ENCODE assay signal across 17 mouse cellular contexts in genomic region chr5:9135588-9135987, GRCm38 (mm10).
"Had no signal": no experiment of that assay in that cellular context is flagged by ENCODE, and none has a peak within 500 bp of the region (broad histone marks: within the 10 kb centered on the region; RNA-seq: fewer than 3 reads in every experiment).

No protein-coding gene starts in this region.

- H3K27me3 ChIP-seq: liver, embryonic 12.5 days; midbrain, embryonic 12.5 days; neural tube, embryonic 13.5 days; neural tube, embryonic 15.5 days had no signal

- H3K4me3 ChIP-seq: liver, embryonic 12.5 days; midbrain, embryonic 10.5 days; midbrain, embryonic 12.5 days; myocyte; neural tube, embryonic 13.5 days; neural tube, embryonic 15.5 days had no signal

- H3K9me3 ChIP-seq: liver, embryonic 12.5 days; midbrain, embryonic 10.5 days; midbrain, embryonic 12.5 days; neural tube, embryonic 13.5 days; neural tube, embryonic 15.5 days had no signal

- DNase-seq: lung, adult 18-20 months; lung, embryonic 14.5 days; lung, postnatal 4 days; midbrain, embryonic 14.5 days; retina, postnatal 1 day; right cerebral cortex, postnatal 14 days; thymus, adult 2 months; thymus, postnatal 25 days; thymus, postnatal 4 days had no signal

- H3K4me1 ChIP-seq: liver, embryonic 12.5 days; midbrain, embryonic 10.5 days; midbrain, embryonic 12.5 days; neural tube, embryonic 13.5 days; neural tube, embryonic 15.5 days had no signal

- H3K27ac ChIP-seq: liver, embryonic 12.5 days; liver, embryonic 14.5 days; midbrain, embryonic 10.5 days; midbrain, embryonic 12.5 days; neural tube, embryonic 13.5 days; neural tube, embryonic 15.5 days had no signal

- ATAC-seq: liver, embryonic 12.5 days; midbrain, embryonic 16.5 days had no signal

- H3K9ac ChIP-seq: liver, embryonic 12.5 days; liver, embryonic 14.5 days; lung, embryonic 14.5 days; midbrain, embryonic 12.5 days; neural tube, embryonic 13.5 days; neural tube, embryonic 15.5 days had no signal

- H3K4me2 ChIP-seq: liver, embryonic 12.5 days; lung, embryonic 14.5 days; midbrain, embryonic 12.5 days; neural tube, embryonic 13.5 days; neural tube, embryonic 15.5 days had no signal
